Mouse (Mus musculus): ENCODE measurements around the gene Wasf3. TPM values are rescaled to one million over a fixed set of nuclear protein-coding genes. Genes with fewer than 3 reads are reported as not detected.

Wasf3 gene
- polyA plus RNA-seq, 1 experiment from 2014 or later = 0.85 TPM

DNA sequence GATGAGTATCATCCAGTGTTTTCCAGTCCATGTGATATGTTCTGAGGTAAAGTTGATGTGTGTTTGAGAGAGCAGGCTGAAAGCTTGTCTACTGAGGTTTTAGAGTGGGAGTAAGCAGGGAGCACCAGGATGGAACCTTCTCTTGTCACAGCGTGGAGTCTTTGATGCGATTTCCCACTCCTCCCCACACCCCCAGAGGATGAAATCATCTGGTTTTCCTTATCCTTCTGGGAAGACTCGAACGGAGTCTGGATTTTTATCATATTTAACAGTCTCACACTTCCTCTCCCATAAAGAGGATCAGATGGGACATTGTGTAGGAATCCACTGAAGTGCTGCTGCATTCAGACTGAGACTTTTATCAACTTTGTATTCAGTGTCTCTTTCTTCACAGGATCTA, 43.3 kb downstream of the Wasf3 start:
- no peak for TF ChIP-seq CTCF (IDR thresholded peaks at IDR 0.05; ENCODE audit: low read depth)
- WGBS = 71% methylated on average over 4 of the region's 4 CpGs

DNA sequence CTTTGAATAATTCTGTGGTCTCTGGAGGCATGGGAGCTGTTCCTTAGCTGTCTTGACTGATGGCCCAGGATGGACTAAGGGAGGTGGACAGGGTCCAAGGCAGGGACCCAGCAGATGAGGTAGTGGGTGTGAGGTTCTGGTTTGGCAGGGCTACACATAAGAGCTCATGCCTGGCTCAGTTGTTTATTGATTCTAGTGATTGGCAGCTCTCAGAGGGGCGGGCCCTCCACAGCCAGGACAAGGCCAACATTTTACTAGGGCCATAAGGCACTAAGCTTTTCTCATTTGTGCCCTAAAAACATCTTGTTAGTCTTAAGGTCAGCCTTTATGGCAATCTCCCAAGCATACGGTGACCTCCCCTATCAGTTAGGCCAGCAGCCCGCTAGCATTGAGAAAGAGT, 47.0 kb downstream of the Wasf3 start:
- Histone ChIP-seq H3K9me3 (ENCODE audit: control insufficient read depth) (no peaks in the 10 kb centered on the region), H3K4me3 (ENCODE audit: low read depth, low read length) (no peak overlapping the region), H3K27me3 (replicated peaks; ENCODE audit: control insufficient read depth, insufficient read depth, low read length) (no peaks in the 10 kb centered on the region), H3K4me1 (replicated peaks; ENCODE audit: control insufficient read depth, insufficient read depth, low read length) (no peaks in the 10 kb centered on the region), H3K27ac (ENCODE audit: low read depth, low read length) (no peak overlapping the region), H3K4me2 (replicated peaks; ENCODE audit: low read depth) (no peak overlapping the region), H3K9ac (ENCODE audit: low read depth, low read length) (no peak overlapping the region), H3K36me3 (ENCODE audit: control insufficient read depth, insufficient read depth) (no peaks in the 10 kb centered on the region)
- TF ChIP-seq CTCF (IDR thresholded peaks at IDR 0.05; ENCODE audit: low read depth) = no peak
- WGBS = 54% methylated on average over 3 of the region's 3 CpGs
- ATAC-seq = no peak

More for the DNA sequence above, 43.3 kb downstream of the Wasf3 start:
- Histone ChIP-seq H3K4me1 (replicated peaks; ENCODE audit: control insufficient read depth, insufficient read depth, low read length) (no peaks in the 10 kb centered on the region), H3K4me2 (replicated peaks; ENCODE audit: low read depth) (no peak overlapping the region), H3K9me3 (ENCODE audit: control insufficient read depth) (no peaks in the 10 kb centered on the region), H3K27me3 (replicated peaks; ENCODE audit: control insufficient read depth, insufficient read depth, low read length) (no peaks in the 10 kb centered on the region), H3K9ac (ENCODE audit: low read depth, low read length) (no peak overlapping the region), H3K4me3 (ENCODE audit: low read depth, low read length) (no peak overlapping the region), H3K36me3 (ENCODE audit: control insufficient read depth, insufficient read depth) (no peaks in the 10 kb centered on the region), H3K27ac (ENCODE audit: low read depth, low read length) (no peak overlapping the region)
- ATAC-seq = no peak

DNA sequence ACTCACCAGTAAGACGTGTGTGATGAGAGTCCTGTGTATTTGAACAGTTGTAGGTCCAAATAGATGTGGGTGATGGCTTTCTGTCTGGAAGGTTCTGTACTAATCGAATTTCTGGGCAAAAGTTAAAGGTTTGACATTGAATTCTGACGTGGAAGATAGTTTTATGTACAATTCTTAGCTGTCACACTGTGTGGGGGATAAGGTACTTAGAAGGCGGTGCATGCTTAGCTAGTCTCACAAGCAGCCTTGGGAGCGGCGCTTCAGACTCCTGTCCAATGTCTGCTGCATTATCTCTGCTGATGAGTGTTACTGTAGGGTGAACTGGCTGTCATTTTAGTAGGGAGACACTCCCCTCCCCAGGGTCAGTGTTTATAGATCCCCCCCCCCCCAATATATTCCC, 47.7 kb downstream of the Wasf3 start:
- ATAC-seq = no peak
- H3K27me3 ChIP-seq (replicated peaks; ENCODE audit: control insufficient read depth, insufficient read depth, low read length) = no peaks in the 10 kb centered on the region
- H3K27ac ChIP-seq (ENCODE audit: low read depth, low read length) = no peak overlapping the region
- no peak for TF ChIP-seq CTCF (IDR thresholded peaks at IDR 0.05; ENCODE audit: low read depth)
- H3K4me1 ChIP-seq (replicated peaks; ENCODE audit: control insufficient read depth, insufficient read depth, low read length) = no peaks in the 10 kb centered on the region
- no peaks in the 10 kb centered on the region for H3K36me3 ChIP-seq (ENCODE audit: control insufficient read depth, insufficient read depth)
- no peak overlapping the region for H3K4me2 ChIP-seq (replicated peaks; ENCODE audit: low read depth)
- H3K4me3 ChIP-seq (ENCODE audit: low read depth, low read length) = no peak overlapping the region
- H3K9ac ChIP-seq (ENCODE audit: low read depth, low read length) = no peak overlapping the region
- 82% methylated on average over 6 of the region's 6 CpGs for WGBS
- no peaks in the 10 kb centered on the region for H3K9me3 ChIP-seq (ENCODE audit: control insufficient read depth)

DNA sequence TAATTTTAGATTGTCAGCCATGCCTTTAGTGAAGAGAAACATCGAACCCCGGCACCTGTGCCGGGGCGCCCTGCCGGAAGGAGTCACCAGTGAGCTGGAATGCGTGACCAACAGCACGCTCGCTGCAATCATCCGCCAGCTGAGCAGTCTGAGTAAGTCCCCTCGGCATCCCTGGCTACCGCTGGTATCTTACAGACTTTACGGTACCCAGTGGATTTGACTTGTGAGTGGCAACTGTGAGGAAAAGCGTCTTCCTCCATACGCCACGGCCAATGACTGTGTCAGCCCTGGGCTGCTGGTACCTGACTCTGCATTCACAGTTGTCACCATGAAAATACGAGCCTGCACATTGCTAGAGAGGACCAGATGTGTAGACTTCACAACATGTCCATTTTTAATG, 50.5 kb downstream of the Wasf3 start:
- Histone ChIP-seq H3K4me3 (ENCODE audit: low read depth, low read length) (no peak overlapping the region), H3K4me1 (replicated peaks; ENCODE audit: control insufficient read depth, insufficient read depth, low read length) (no peaks in the 10 kb centered on the region), H3K9ac (ENCODE audit: low read depth, low read length) (no peak overlapping the region), H3K27me3 (replicated peaks; ENCODE audit: control insufficient read depth, insufficient read depth, low read length) (no peaks in the 10 kb centered on the region), H3K27ac (ENCODE audit: low read depth, low read length) (no peak overlapping the region), H3K9me3 (ENCODE audit: control insufficient read depth) (no peaks in the 10 kb centered on the region), H3K4me2 (replicated peaks; ENCODE audit: low read depth) (no peak overlapping the region), H3K36me3 (ENCODE audit: control insufficient read depth, insufficient read depth) (no peaks in the 10 kb centered on the region)
- TF ChIP-seq CTCF (IDR thresholded peaks at IDR 0.05; ENCODE audit: low read depth) = no peak
- WGBS = 94% methylated on average over 16 of the region's 16 CpGs
- no peak for ATAC-seq

DNA sequence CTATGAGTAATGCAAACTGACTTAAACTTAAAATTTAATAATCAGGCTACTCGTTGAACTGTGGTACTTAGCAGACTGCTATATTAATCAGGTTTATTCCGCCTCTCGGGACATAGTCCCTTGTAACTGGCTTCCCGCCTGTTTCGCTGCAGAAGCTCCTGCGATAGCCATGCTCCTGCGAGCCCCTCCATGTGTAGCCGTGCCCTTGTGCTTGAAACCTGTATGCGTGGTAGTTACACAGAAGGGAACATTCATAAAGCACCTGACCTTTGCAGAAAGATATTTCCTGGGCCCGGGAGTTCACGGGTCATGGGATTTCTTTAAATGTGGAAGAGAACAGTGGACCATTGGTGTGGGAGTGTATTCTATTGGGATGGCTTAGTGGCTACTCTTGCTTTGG, 52.0 kb downstream of the Wasf3 start:
- Histone ChIP-seq H3K27me3 (replicated peaks; ENCODE audit: control insufficient read depth, insufficient read depth, low read length) (no peaks in the 10 kb centered on the region), H3K36me3 (ENCODE audit: control insufficient read depth, insufficient read depth) (no peaks in the 10 kb centered on the region), H3K27ac (ENCODE audit: low read depth, low read length) (no peak overlapping the region), H3K4me1 (replicated peaks; ENCODE audit: control insufficient read depth, insufficient read depth, low read length) (no peaks in the 10 kb centered on the region), H3K9me3 (ENCODE audit: control insufficient read depth) (no peaks in the 10 kb centered on the region), H3K9ac (ENCODE audit: low read depth, low read length) (no peak overlapping the region), H3K4me2 (replicated peaks; ENCODE audit: low read depth) (no peak overlapping the region), H3K4me3 (ENCODE audit: low read depth, low read length) (no peak overlapping the region)
- ATAC-seq = no peak
- TF ChIP-seq CTCF (IDR thresholded peaks at IDR 0.05; ENCODE audit: low read depth) = no peak
- WGBS = 92% methylated on average over 11 of the region's 11 CpGs

DNA sequence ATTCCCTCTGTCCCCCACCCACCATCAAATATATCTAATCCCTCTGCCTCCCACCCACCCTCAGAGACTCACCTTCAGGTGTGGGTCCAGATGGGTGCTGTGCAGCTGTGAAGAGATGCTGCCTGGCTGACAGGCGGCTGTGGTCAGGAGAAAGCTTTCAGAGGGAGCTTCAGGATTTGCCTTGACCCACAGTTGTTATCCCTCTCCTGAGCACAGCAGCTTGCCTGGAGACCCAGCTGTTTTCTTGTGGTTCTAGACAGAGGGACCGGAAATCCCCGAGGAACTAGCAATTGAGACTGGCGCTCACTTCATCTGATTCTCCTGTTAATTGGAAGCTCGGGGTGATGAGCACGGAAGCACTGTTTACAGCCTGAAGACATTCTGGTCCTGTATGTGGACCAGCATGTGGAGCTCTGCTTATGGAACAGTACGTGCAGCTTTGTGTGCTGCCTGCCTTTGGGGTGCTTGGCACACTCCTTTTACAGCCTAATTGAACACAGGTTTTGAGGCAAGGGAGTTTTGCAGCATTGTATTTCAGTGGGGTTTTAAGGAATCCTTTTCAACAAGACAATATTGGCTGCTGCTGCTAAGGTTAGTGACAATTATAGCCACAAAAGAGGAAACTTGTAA, 54.5 kb downstream of the Wasf3 start:
- no peaks in the 10 kb centered on the region for H3K36me3 ChIP-seq (ENCODE audit: control insufficient read depth, insufficient read depth)
- no peak overlapping the region for H3K9ac ChIP-seq (ENCODE audit: low read depth, low read length)
- no peak for TF ChIP-seq CTCF (IDR thresholded peaks at IDR 0.05; ENCODE audit: low read depth)
- H3K4me1 ChIP-seq (replicated peaks; ENCODE audit: control insufficient read depth, insufficient read depth, low read length) = no peaks in the 10 kb centered on the region
- H3K9me3 ChIP-seq (ENCODE audit: control insufficient read depth) = no peaks in the 10 kb centered on the region
- H3K27me3 ChIP-seq (replicated peaks; ENCODE audit: control insufficient read depth, insufficient read depth, low read length) = no peaks in the 10 kb centered on the region
- WGBS = 96% methylated on average over 7 of the region's 7 CpGs
- no peak for ATAC-seq
- no peak overlapping the region for H3K27ac ChIP-seq (ENCODE audit: low read depth, low read length)
- no peak overlapping the region for H3K4me3 ChIP-seq (ENCODE audit: low read depth, low read length)
- no peak overlapping the region for H3K4me2 ChIP-seq (replicated peaks; ENCODE audit: low read depth)

DNA sequence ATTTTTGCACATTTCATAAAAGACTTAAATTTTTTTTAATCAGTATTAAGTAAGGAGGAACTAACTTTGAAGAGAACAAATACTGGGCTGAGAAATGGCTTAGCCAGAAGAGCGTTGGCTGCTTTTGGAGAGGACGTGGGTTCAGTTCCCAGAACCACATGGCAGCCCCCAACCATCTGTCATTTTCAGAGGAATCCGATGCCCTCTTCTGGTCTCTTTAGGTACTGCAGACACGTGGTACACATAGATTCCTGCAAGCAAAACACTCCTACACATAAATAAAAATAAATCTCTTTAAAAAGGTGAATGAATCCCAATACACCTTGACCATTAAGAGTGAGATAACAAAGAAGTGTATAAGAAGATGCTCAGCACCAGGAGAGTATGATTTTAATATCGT, 55.5 kb downstream of the Wasf3 start:
- no peak overlapping the region for H3K9ac ChIP-seq (ENCODE audit: low read depth, low read length)
- H3K27me3 ChIP-seq (replicated peaks; ENCODE audit: control insufficient read depth, insufficient read depth, low read length) = no peaks in the 10 kb centered on the region
- no peak for ATAC-seq
- H3K36me3 ChIP-seq (ENCODE audit: control insufficient read depth, insufficient read depth) = no peaks in the 10 kb centered on the region
- WGBS = 91% methylated on average over 5 of the region's 5 CpGs
- no peak overlapping the region for H3K4me3 ChIP-seq (ENCODE audit: low read depth, low read length)
- H3K4me1 ChIP-seq (replicated peaks; ENCODE audit: control insufficient read depth, insufficient read depth, low read length) = no peaks in the 10 kb centered on the region
- no peak overlapping the region for H3K4me2 ChIP-seq (replicated peaks; ENCODE audit: low read depth)
- TF ChIP-seq CTCF (IDR thresholded peaks at IDR 0.05; ENCODE audit: low read depth) = peak; percentile 23
- no peak overlapping the region for H3K27ac ChIP-seq (ENCODE audit: low read depth, low read length)
- H3K9me3 ChIP-seq (ENCODE audit: control insufficient read depth) = no peaks in the 10 kb centered on the region

Measured in intestine, postnatal 0 days (tissue).